Mouse (Mus musculus) embryonic stem cell, embryonic (primary cell): ENCODE data around the gene Gm5460.

ENCODE experiments used
- CTCF ChIA-PET, 4 experiments: fragments of 300-600 bp in 2 of 4; fragments of 350-600 bp in 2 of 4; sonication (Branson Sonifier 250); formaldehyde crosslinking; loops; one replicate each; lab custom pipeline; 2022; ENCODE audit warnings: inconsistent platforms in 2 of 4; lab: Charles Lee
- POLR2A ChIA-PET, 4 experiments: fragments of 300-600 bp in 2 of 4; fragments of 350-600 bp in 2 of 4; sonication (Branson Sonifier 250); formaldehyde crosslinking; loops; one replicate each; lab custom pipeline; 2022; ENCODE audit warnings: antibody characterized with exemption in 4 of 4, inconsistent platforms in 1 of 4; lab: Charles Lee

Gm5460 gene

DNA sequence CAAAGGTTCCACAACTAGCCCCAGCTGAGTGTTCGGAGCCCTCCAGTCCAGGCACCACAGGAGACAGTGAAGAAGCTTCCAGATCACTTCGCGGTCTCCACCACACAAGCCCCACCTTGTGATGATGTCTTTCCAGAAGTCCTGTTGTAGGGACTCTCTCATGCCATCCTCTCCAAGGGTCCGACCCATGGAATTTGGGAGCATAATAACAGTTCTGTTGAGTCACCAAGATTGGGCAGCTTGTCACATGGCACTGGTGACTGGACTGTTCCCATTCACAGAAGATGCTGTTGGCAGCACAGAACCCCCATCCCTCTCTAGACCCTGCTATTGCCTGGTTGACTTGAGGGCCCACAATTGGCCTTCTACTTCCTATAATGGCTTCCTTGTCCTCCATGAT, at the start of gene Gm5460:
Gm5460 (plus strand) TSS at position 378 of the 400 bp plus-strand sequence.
- POLR2A ChIA-PET: interaction anchor here in 1 of 4 experiments (0.6 kb wide), 1 partner anchor 628 kb away, joined by 3 read pairs; no protein-coding TSS in a partner anchor
- CTCF ChIA-PET: no interaction called here

GRCm38 (mm10) chr14:33972679-33973078, 43.9 kb upstream of the Gm5460 start:
- POLR2A ChIA-PET: no interaction called here
- CTCF ChIA-PET: interaction anchor here in 3 of 4 experiments (0.5 to 2.0 kb wide), 7 partner anchors 10 to 300 kb away, joined by 3 to 11 read pairs (median 4); no protein-coding TSS in a partner anchor

- CTCF ChIA-PET: interaction anchor here in 1 of 4 experiments (1.5 kb wide), 1 partner anchor 16 kb away, joined by 3 read pairs; no protein-coding TSS in a partner anchor
- POLR2A ChIA-PET: no interaction called here
Measured at GRCm38 (mm10) chr14:33974752-33975151, 41.8 kb upstream of the Gm5460 start.

DNA sequence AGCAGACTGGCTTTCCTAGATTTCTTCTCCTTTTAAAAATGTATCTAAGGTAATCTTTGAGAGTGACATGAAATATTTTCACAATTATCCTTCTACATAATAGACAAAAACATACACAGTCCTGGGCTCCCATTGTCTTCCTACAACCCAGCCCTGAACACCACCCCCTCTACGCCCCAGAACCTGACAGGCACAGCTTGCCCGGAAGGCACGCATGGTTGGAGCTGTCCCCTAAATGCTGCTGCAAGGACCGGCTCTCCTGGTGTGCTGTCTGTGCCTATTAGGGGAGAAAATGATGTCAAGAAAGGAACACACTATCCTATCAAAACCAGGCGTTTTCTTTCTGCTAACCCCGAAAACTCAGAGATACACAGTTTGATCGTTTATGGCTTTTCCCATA, 38.8 kb upstream of the Gm5460 start:
- ChIA-PET CTCF (interaction anchor here in 2 of 4 experiments (1.2 to 1.4 kb wide), 2 partner anchors 22 to 129 kb away, joined by 3 to 4 read pairs; no protein-coding TSS in a partner anchor), POLR2A (no interaction called here)

DNA sequence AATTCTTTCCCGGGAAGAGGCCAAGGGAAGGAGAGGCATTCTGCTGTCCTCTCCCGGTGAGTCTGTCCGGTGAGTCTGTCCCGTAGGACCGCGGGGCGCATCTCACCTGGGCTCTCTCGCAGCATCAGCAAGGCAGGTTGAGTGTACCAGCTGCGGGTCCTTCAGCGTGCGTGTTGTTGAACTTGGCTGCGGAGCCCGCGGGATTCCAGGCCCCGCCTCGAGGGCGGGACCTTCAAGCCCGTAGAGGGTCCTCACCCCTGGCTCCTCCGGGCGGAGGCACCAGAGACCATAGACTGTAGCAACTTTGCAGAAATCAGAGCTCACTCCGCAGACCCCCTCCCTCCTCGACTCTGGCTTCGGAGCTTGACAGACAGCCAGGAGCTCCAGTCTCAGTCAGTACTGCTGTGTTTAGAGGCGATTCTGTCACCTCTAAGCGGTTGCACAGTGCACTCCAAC, 37.9 kb upstream of the Gm5460 start, which contains the start of gene Zfp488:
Zfp488 (minus strand) TSS at position 161 of the 456 bp plus-strand sequence.
- ChIA-PET CTCF (interaction anchor here in 3 of 4 experiments (0.6 to 1.2 kb wide), 5 partner anchors 17 to 131 kb away, joined by 3 to 4 read pairs (median 4); no protein-coding TSS in a partner anchor), POLR2A (interaction anchor here in 1 of 4 experiments (0.5 kb wide), 1 partner anchor 19 kb away, joined by 3 read pairs; no protein-coding TSS in a partner anchor)

DNA sequence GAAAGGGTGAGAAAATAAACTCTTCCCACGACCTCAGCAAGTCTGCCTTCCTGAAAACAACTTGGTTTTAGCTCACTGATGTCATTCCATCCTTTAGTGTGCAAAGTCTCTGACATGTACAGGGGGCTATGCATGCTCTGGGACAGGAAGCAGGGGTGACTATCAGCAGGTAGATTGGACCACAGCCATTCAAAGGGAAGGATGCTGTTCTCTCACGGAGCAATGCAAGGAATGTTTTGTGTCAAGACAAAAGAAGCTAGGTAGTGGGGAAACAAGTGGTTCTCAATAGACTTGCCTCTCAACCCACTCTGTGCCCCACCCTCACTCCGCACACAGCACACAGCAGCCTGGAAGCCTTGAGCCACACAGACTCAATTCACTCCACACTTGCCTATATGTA, 27.4 kb upstream of the Gm5460 start:
- POLR2A ChIA-PET: no interaction called here
- CTCF ChIA-PET: interaction anchor here in 1 of 4 experiments (1.0 kb wide), 1 partner anchor 56 kb away, joined by 3 read pairs; no protein-coding TSS in a partner anchor

GRCm38 (mm10) chr14:33991971-33992370, 24.6 kb upstream of the Gm5460 start:
- POLR2A ChIA-PET: no interaction called here
- CTCF ChIA-PET: interaction anchor here in 1 of 4 experiments (0.6 kb wide), 1 partner anchor 786 kb away, joined by 3 read pairs; no protein-coding TSS in a partner anchor

GRCm38 (mm10) chr14:33993051-33993450, 23.5 kb upstream of the Gm5460 start:
- CTCF ChIA-PET: no interaction called here
- POLR2A ChIA-PET: interaction anchor here in 1 of 4 experiments (0.6 kb wide), 1 partner anchor 496 kb away, joined by 4 read pairs; no protein-coding TSS in a partner anchor

DNA sequence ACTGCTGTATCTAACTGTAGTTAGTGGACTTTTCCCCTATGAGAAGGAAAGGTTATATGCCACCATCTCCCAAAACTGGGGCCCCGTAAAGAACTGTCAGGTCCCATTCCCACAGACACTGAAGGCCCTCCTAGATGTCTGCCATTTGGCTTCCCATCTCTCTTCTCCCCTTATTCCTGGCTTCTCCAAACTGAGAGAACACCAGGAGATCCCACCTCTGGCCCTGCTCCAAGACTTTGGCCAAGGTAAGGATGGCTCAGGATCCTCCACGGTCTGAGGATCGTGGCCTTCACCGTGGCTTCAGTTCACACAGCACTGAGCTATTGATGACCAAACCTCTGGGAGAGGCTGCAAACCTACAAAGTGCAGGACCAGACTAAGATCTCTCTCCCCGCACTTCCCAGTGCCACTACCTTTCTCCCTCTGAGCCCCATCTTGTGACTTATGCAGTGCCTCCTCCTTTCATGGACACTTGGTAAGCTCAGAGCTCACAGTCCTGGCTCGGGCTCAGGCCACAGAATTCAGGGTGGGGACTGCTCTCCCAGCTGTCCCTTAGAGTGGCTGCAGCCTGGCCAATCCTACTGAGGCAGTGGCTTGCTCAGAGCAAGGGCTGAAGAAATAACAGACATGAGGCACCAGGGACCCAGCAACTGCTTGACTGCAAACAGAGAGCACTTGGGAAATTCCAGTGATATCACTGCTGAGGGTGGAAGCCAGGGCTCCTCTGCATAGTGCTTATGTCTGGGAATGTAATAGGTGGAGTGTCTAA, 22.9 kb upstream of the Gm5460 start:
- CTCF ChIA-PET: interaction anchor here in 1 of 4 experiments (0.9 kb wide), 1 partner anchor 34 kb away, joined by 3 read pairs; no protein-coding TSS in a partner anchor
- POLR2A ChIA-PET: no interaction called here

DNA sequence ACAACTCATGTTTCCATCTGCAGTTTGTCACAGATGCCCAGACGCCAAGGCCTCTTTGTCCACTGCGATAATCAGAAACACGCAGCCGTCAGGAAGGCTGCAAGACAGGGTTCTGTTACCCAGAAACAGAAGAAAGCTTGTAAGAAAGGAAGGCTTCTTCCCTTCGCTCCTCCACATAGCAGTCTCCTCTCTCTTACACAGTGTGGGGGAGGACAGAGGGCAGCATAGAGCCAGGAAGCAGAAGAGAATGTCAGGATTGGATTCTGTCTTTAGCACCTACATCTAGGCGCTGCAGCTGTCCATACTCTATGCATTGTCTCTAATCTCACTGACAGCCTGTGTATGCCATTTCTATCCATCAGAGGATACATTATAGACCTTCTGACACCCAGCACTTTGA, 19.1 kb upstream of the Gm5460 start:
- ChIA-PET POLR2A (interaction anchor here in 1 of 4 experiments (0.6 kb wide), 2 partner anchors 19 to 24 kb away, joined by 3 to 4 read pairs; partner anchors contain the start of gene Zfp488), CTCF (no interaction called here)

GRCm38 (mm10) chr14:34000076-34000475, 16.5 kb upstream of the Gm5460 start:
- ChIA-PET POLR2A (no interaction called here), CTCF (no interaction called here)

DNA sequence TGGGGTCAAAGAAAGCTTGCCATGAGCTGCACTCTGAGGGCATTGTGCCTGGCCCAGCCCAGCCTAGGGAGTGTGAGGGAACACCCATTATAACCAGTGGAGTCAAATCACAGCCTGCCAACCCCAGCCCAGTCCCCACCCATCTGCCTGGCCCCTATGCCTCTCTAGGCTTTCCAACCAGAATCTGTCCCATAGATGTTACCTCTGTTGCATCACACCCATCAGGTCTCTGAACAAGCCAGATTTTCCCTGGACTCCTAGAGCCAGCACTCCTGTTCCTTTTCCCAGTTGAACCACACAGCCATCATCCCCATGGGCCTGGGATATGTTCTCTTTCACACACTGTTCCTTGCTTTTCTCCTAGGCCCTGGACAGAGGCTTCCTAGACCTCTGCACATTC, 15.1 kb upstream of the Gm5460 start:
- ChIA-PET POLR2A (interaction anchor here in 1 of 4 experiments (0.6 kb wide), 1 partner anchor 773 kb away, joined by 3 read pairs; no protein-coding TSS in a partner anchor), CTCF (interaction anchor here in 1 of 4 experiments (1.0 kb wide), 1 partner anchor 61 kb away, joined by 5 read pairs; no protein-coding TSS in a partner anchor)

DNA sequence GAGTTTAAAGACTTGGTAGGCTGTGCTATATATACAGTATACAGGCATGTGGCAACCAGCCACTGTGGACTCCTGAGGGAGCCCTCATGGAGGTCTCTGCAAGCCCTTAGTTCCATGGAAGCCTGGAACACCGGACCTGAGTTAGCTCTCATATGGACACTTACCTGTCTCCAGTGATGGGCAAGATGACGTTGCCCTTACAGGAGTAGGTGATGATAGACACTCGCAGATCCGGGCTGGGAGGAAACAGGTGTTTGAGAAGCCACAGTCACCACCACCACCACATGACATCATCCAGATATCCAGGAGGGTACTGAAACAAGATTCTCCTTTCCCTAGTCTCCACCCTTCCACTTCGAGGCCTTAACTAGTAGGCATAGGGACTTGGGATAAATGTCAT, 14.2 kb upstream of the Gm5460 start:
- ChIA-PET POLR2A (no interaction called here), CTCF (no interaction called here)

DNA sequence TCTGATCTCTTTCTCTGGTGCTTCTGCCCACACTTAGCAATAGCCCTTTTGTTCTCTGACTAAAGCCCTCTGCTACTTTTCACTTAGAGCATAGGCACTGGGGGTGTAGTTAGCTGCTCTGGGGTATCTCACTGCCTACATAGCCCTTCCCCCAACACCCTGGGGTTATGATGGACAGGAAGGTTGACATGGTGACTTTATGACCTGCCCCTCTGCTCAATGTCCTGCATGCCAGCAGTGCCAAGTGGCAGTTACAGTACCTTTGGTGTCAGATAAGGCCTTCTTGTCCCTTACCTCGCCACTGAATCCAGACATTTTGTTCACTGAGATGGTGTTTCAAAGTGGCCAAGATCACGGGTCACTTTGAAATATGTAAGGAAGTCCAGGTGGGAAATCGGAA, 1.5 kb upstream of the Gm5460 start, which contains the start of gene Gm30083:
Gm30083 (minus strand) TSS at position 120 of the 400 bp plus-strand sequence.
- ChIA-PET CTCF (no interaction called here), POLR2A (no interaction called here)

- CTCF ChIA-PET: no interaction called here
Measured at GRCm38 (mm10) chr14:34016938-34017337, 380 bp downstream of the Gm5460 start.

DNA sequence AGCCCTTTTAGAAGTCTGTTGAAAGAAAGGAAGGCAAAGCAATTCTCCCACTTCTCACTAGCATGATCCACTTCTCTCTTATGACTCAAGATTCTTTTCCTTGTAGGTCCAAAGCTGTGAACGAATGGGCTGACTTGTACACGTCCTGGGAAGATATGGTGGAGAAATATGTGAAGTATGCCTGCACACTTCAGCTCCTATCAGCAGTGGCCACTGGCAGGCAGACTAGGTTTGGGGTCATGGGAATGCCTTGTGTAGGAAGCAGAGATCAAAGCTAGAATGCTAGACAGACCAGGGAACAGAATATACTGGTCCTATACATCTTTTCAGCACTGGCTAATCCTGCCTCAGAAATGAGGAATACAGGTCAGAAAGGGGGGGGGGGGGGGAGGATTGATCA, 10.2 kb downstream of the Gm5460 start:
- ChIA-PET CTCF (no interaction called here), POLR2A (no interaction called here)

More at GRCm38 (mm10) chr14:34016938-34017337, 380 bp downstream of the Gm5460 start:
- POLR2A ChIA-PET: interaction anchor here in 1 of 4 experiments (0.6 kb wide), 1 partner anchor 627 kb away, joined by 3 read pairs; no protein-coding TSS in a partner anchor

- ChIA-PET POLR2A (no interaction called here), CTCF (interaction anchor here in 2 of 4 experiments (0.5 to 0.6 kb wide), 2 partner anchors 39 to 556 kb away, joined by 3 to 4 read pairs; no protein-coding TSS in a partner anchor)
Measured at GRCm38 (mm10) chr14:34033841-34034610, 17.5 kb downstream of the Gm5460 start.

DNA sequence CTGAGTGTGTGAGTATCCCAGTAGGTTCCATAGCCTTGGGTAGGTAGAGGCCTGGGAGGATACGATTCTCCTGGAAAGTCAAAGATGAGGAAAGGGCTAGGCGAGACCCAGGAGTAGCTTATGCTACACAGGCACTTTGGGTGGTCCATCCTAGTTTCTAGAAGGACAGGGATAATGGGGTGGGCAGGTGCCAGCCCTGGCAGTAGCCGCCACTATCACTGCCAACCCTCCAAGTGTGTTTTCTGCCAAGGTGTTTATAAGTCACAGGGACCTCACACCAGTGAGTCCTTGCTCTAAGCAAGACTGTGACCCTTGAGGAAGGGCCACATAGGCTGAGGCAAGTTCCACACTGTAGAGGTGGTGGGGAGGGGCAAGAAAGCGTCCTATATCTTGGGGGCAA, 24.7 kb downstream of the Gm5460 start:
- ChIA-PET POLR2A (no interaction called here), CTCF (no interaction called here)

DNA sequence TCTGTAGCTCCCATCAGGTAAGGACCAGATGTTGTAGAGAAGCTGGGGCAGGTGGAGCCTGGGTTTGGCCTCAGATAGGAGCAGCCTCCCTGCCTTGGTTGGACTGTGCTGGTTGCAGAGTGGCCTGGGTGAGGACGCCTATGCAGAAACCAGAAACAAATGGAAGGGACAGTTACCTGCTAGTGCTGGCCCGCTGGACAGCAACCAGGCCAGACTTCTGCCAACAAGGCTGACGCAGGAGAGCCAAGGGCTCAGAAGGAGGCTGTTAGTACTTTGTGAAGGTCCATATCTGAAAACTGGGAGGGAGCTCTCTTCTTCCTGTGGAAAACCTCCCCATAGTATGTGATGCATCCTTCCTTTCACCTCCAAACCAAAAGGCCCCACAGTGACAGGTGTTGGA, 26.8 kb downstream of the Gm5460 start:
- ChIA-PET POLR2A (no interaction called here), CTCF (no interaction called here)
